Mouse (Mus musculus): ENCODE data around the gene 2010003K11Rik. TPM values are rescaled to one million over a fixed set of nuclear protein-coding genes. Genes with fewer than 3 reads are reported as not detected.
A peak's percentile ranks its signal among the peaks of the same experiment; 100 is the strongest.

2010003K11Rik gene
- total RNA-seq, 2 experiments from 2014 or later = not detected

DNA sequence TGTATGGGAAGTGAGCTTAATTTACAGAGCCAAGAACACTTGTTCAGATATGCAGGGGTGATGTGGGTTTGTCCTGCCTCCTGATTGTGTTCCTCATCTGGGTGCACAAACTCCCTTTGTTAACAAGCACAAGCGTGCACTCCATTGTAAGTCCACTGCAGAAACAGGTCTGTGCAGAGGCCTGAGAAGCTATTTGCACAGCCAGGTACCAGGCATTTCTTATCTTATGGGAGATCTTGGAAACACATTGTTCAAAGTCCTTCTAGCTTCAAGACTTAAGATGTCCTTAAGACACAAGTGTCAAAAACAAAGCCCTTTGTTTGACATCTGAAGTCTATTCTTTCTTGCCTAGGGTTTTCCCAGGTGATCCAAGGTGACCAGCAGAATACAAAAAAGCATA, 6.4 kb upstream of the 2010003K11Rik start:
- intact Hi-C loops (cut with DNase I) = no loop called here
- DNase-seq (ENCODE audit: extremely low spot score in 1 of 2, low spot score in 2 of 2) = no peak

DNA sequence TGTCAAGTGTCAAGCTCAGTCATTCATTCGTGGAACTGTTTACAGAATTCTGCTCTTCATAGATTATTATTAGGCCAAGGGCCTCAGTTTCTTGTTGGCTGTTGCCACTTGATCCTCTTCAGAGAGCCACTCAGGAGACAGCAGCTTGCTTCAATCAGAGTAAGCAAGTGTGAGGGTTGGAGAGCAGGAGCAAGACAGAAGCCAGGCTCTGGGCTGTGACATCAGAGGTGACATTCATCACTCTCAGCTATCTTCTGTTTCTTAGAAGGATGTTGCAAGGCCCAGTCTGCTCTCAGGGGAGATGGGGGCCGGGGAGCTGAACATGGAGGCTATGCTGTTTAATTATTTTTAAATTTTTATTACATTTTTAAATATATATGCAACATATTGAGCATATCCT, 4.3 kb upstream of the 2010003K11Rik start:
- intact Hi-C loops (cut with DNase I) = no loop called here
- no peak for DNase-seq (ENCODE audit: extremely low spot score in 1 of 2, low spot score in 2 of 2)

DNA sequence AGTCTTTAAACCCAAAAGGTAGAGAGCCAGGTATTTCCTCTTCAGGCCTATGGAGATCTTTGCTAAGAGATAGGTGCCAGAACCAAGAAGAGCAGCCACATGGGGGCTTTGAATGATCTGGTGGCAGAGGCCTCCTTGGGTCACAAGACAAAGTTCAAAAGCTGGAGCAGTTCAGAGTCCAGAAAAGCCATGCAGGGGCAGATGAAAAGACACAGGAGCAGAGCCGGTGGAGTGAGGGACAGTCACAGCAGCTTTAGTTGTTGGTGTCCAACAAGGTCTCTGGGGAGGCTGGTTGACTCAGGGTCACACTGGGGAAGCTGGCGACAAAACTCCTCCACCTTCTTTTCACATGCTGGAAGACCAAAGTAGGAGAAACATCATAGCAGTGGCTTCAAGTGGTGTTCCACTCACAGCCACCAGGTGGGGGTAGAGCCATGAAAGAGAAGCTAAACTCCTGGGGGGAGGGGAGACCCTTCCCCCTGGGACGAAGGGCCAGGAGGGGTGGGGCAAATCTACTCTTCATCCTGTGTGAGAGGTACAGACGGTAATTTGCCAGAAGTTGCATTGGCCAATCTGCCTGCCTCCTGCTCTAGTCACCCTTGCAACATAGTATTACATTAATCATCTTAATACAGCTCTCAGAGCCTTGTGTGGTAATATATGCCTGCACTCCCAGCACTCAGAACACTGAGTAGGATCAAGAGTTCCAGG, 965 bp downstream of the 2010003K11Rik start:
- DNase-seq (ENCODE audit: extremely low spot score in 1 of 2, low spot score in 2 of 2) = peak; percentile 59 to 81
- intact Hi-C loops (cut with DNase I) = loop anchor here (5.0 kb wide), 2 partner anchors 120 to 245 kb away; partner anchors contain the start of gene Lrfn4

DNA sequence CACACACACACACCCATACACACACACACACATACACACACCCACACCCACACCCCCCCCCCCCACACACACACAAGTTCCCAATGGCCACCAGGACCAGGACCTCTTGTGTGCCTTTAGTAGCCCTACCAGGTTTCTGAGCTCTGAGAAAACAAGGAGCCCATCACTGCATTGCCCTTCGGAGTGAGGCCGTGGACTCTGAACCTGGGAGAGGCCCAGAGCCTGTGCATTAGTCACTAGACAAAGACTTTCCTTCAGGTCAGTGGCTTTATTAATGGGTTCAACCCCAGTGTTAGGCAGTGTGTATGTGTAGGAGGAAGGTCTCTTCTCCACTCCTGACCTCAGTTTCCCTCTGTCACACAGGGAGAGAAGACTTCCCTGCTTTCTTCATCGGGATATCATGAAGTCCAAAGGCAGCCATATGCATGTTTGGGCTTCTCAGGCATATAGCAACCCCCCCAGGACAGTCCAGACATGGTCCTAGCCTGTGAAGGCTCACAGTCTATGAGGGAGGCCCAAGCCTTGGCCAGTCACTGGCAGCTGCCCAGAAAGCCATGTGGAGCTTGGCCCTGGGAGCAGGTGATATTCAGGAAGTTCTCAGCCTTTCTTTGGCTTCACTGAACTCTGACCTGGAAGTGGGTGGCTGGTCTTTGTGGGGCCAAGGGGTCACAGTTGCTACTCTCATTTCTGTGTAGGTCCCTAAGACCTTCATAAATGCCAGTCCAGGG, 1.7 kb downstream of the 2010003K11Rik start:
- DNase-seq (ENCODE audit: extremely low spot score in 1 of 2, low spot score in 2 of 2) = no peak
- intact Hi-C loops (cut with DNase I) = loop anchor here (5.0 kb wide), 2 partner anchors 121 to 246 kb away; partner anchors contain the start of gene Lrfn4

DNA sequence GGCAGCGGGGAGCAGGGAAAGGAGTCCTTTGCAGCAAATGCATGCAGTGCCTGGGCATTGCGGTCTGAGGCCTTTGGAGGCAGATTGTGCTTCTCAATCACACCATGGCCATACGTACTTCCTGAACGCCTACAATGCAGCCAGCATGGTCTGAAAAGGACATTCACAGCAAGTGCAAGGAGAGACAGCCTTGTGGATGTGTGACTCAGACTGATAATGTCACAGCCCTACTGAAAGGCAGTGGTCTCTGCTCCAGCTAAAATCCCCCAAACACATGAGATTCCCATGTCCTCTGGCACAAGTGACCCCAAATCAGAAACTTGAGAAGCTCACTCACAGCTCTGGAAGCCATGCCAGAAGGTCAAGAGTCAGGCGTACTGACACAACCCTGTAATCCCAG, 2.6 kb downstream of the 2010003K11Rik start:
- DNase-seq (ENCODE audit: extremely low spot score in 1 of 2, low spot score in 2 of 2) = no peak
- intact Hi-C loops (cut with DNase I) = loop anchor here (5.0 kb wide), 2 partner anchors 121 to 246 kb away; partner anchors contain the start of gene Lrfn4

DNA sequence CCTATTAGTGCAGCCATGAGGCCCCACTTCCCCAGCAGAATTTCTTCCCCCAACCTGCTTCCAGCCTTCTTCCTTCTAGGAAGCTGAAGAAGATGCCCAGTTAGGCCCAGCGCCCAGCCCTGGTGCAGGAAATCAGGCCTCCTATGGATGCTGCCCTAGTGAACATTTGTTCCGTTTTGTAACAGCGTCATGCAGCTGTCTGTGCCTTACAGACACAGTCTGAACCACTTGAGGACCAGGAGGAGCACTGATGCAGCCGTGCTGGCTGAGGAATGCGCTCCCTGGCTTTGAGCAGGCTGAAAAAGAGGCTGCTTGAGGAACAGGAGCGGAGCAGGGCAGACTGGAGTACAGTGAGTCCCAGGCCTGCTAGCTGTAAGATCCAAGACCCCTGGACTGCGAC, 3.7 kb downstream of the 2010003K11Rik start:
- no peak for DNase-seq (ENCODE audit: extremely low spot score in 1 of 2, low spot score in 2 of 2)
- intact Hi-C loops (cut with DNase I) = loop anchor here (5.0 kb wide), 2 partner anchors 123 to 248 kb away; partner anchors contain the start of gene Lrfn4

DNA sequence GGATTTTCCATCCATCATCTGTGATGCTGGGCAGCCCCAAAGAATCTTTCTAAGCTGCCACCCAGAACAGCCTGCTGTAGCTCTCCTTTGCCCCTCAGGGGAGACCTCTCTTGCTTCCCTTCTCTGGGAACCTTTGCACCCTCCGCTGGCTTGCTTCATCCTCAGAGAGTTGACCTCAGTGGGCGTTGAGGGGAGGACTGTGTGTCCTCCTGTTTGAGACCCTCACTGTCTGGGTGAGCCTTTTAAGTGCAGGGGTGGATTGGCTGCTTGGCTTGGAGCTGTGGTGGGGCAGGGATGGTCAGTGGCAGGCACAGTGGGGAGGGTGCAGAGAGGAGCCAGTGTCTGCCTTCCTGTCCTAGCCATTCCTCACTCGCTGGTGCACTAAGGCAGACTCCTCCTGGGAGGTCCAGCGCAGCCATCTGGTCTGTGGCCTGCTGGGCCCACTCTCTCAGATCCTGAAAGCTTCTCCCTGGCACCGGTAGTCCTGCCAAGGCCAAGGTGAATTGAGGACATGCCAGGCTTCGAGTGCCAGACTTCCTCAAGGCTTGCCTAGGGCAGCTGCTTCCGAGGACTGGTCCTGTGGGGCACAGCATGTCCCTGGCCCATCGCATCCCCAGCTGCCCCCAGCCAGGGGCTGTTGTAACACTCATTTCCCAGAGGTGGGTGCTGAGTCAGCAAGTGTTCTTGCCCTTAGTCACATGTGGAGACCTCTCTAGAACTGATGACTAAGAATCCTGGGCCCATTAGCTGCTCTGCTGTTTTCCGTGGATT, 5.7 kb downstream of the 2010003K11Rik start:
- peak; percentile 59 to 64 for DNase-seq (ENCODE audit: extremely low spot score in 1 of 2, low spot score in 2 of 2)
- intact Hi-C loops (cut with DNase I) = no loop called here

DNA sequence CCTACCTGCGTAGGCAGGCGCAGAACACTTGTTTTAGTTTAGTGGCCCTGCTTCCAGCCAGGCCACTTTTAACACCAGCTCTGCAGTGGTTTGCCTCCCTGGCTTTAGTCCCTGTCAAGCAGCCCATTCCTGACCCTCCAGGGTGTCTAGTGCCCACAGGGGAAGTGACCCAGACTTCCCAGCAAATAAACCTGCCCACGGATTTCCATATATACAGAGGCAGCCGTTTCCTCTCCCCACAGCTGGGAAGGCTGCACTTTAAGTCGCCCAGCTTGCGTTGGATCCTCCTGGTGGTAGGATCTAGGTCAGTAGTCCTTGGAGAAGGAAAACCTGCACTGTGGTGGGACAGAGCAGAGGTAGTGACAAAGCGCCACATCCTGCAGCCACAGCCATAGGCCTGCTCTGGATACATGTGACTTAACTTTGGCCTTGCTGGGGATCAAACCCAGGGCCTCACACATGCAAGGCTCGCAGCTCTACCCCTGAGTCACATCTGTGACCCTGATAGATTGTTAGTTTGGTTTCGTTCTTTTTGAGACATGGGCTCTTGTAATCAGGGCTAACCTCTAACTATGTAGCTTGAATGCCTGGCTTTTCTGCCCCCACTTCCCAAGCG, 7.2 kb downstream of the 2010003K11Rik start:
- intact Hi-C loops (cut with DNase I) = no loop called here
- DNase-seq (ENCODE audit: extremely low spot score in 1 of 2, low spot score in 2 of 2) = peak in 1 of 2 experiments; percentile 59

DNA sequence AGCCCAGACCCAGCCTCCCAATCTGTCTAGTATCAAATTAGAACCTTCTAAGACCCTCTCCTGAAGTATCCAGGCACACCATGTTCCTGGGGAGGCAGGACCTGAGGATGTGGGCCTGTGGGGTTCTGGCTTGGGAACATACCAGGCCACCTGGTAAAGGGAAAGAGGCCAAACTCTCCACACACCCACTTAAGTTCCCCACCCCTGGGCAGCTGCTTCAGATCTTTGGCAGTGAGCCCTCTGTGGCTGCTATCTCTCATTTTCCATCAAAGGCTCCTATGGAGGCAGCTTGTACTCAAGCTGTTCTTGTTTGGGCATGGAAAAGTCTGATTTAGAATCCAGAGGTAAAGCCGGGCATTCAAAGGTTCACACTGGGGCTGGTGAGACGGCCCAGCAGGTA, 10.5 kb downstream of the 2010003K11Rik start:
- peak in 1 of 2 experiments; percentile 39 for DNase-seq (ENCODE audit: extremely low spot score in 1 of 2, low spot score in 2 of 2)
- intact Hi-C loops (cut with DNase I) = no loop called here

DNA sequence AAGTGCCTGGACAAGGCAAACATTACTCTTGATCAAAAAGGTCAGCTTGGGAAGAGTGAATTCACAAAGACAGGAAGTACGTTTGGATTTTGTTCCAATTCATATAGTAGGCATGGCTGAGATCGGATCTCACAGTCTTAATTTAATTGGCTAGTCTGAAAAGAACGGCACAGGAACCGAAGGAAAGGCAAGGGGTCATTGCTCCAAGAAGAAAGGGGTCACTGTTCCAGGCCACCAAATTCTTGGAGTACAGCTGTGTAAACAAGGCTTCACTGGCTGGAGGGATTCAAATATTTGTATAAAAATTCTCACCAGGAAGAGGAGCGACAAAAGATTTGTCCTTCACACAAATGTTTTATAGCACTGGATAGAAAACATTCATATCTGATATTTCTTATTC, 13.4 kb downstream of the 2010003K11Rik start:
- intact Hi-C loops (cut with DNase I) = no loop called here
- no peak for DNase-seq (ENCODE audit: extremely low spot score in 1 of 2, low spot score in 2 of 2)

DNA sequence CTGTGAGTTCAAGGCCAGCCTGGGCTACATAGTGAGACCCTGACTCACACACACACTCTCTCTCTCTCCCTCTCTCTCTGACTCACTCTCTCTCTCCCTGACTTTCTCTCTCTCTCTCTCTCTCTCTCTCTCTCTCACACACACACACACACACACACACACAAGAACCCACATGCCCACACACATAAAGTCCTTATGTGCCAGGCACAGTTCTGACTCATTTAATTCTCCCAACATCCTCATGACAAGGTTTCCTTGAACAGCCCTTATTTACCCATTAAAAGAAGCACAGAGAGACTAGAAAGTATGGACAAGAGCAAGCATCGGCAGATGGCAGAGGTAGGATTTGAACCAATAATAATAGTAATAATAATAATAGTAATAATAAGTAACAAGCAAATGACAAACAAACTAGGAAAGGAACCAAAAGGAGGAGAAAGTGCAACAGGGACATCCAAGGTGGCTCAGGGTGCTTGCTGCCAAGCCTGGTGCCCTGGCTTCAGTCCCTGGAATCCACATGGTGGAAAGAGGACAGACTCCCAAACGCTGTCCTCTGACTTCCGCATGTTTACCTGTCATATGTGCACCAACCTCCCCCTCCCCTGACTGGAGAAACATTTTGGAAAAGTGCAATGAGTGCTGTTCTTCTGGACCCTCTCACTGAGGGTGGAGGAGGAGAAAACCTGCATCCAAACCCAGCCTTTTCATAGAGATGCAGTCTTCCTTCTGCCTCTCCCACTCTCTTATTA, 16.1 kb downstream of the 2010003K11Rik start:
- intact Hi-C loops (cut with DNase I) = no loop called here
- no peak for DNase-seq (ENCODE audit: extremely low spot score in 1 of 2, low spot score in 2 of 2)

DNA sequence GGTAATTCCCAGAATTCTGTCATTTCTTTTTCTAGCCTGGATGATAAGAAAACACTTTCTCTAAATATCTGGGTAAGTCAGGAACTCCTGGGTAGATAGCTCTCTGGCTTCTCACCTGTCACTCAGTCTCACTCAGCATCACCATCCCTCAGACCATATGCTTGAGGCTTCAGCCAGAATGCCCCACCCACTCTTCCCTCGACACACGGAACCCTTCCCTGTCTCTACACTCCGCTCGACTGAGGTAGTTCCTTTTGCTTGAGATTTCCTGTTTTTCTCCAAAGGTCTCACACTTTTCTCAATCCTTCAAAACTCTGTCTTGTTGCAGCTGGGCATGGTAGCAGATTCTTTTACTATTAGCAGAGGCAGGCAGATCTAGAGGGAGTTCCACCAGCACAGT, 17.1 kb downstream of the 2010003K11Rik start:
- no peak for DNase-seq (ENCODE audit: extremely low spot score in 1 of 2, low spot score in 2 of 2)
- intact Hi-C loops (cut with DNase I) = no loop called here

DNA sequence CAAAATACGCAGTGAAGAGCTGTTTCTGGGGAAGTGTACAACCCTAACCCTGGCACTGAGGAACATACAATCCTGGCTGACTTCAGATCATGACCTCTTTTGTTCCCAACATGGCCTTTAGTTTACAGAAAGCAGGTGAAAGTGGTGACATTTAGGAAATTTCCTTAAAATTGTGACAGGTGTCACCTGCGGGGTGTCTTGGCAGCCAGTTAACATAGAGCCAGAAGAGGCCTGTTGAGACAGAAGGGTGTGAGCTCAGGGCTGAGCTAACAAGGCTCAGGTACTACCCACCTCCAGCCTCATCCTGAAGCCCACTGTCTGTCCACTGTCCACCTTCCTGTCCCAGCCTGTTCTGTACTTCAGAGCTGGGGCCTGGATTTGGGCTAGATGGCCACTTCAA, 18.3 kb downstream of the 2010003K11Rik start:
- no peak for DNase-seq (ENCODE audit: extremely low spot score in 1 of 2, low spot score in 2 of 2)
- intact Hi-C loops (cut with DNase I) = no loop called here

DNA sequence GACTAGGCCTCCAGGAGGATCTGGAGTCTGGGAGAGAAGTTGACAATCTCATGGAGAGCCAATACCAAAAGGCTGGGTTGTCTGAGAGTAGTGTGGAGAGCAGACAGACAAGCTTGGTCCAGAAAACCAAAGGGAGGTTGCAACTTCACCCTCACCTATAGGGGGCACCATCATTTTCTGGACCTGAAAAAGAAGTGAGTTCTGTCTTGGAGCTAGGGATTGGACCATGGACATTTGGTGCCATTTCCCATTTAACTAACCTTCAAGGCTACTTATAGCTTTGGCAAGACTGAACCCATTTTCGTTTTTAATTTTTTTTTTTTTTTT, 20.2 kb downstream of the 2010003K11Rik start:
- no peak for DNase-seq (ENCODE audit: extremely low spot score in 1 of 2, low spot score in 2 of 2)
- intact Hi-C loops (cut with DNase I) = no loop called here

DNA sequence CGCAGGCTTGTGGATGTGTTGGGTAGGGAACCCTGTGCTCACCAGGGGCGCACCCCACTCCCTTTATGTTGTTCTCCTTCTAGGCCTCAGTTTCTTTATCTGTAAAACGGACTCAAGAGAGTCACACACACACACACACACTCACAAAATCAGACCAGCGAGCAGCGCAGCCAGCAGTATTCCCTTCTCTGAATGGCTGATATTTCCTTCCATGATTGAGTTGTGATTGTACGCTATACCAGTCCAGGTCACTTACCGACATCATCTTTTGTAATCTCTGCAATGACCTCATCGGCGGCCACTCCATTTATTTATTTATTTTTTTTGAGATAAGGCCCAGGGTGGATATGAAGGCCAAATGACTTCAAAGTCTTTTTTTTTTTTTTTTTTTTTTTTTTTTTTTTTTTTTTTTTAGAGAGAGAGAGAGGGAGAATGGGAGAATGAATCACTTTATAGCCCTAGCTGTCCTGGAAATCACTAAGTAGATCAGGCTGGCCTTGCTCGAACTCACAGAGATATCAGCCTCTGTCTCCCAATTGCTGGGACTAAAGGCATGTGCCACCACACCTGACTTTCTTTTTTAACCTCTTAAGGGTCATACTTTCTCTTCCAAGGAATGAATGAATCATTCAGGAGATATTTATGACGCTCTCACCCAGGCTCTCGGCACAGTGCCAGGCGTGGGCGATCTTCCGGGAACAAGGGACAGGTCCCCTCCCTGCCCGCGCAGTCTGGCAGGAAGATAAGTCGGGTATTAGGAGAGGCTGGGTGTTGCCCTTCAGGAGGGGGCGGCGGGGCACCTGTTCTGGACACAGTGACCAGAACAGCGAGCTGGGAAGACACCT, 20.8 kb downstream of the 2010003K11Rik start, which contains the start of gene Syt12:
Syt12 (minus strand) TSS at position 103 of the 845 bp plus-strand sequence.
- DNase-seq (ENCODE audit: extremely low spot score in 1 of 2, low spot score in 2 of 2) = peak in 1 of 2 experiments; percentile 80
- intact Hi-C loops (cut with DNase I) = no loop called here

DNA sequence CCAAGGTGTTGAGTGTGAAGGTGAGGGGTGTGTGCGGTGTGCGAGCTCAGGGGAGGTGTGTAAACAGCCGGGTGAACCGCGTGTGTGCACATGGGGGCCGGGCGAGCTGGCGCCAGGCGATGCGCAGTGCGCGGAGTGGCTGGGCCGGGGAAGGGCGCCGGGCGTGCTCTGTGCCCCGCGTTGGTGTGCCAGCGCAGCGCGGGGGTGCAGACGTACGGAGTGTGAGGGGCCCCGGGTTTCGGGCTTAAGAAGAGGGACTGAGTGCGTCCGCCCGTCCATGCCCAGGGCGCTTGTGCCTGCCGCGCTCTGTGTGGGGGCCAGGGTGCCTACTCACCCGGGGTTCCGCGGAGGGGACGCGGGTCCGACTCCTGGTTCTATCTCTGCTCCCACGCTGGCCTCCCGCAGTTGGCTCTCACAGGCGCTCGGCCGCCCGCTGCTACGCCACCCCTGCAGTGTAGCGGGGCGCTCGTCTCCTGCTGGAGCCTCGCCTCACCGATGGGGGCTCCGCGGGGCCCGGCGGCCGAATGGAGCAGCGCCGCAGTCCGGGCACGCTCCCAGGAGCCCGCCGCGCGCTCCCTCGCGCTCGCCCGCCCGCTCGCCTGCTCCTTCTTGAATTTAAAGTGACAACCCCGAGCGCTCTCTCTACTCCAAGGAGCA, 21.7 kb downstream of the 2010003K11Rik start:
- intact Hi-C loops (cut with DNase I) = no loop called here

More for the DNA sequence above, 21.7 kb downstream of the 2010003K11Rik start:
- peak in 1 of 2 experiments; percentile 81 for DNase-seq (ENCODE audit: extremely low spot score in 1 of 2, low spot score in 2 of 2)

Measured in left cerebral cortex, postnatal 10 days (tissue).